Mouse (Mus musculus): ENCODE results near the gene Ctse.
A peak's percentile ranks its signal among the peaks of the same experiment; 100 is the strongest.

Ctse gene

GRCm38 (mm10) chr1:131701391-131701790 is 63.3 kb downstream of the Ctse start:
- no peak for DNase-seq

DNA sequence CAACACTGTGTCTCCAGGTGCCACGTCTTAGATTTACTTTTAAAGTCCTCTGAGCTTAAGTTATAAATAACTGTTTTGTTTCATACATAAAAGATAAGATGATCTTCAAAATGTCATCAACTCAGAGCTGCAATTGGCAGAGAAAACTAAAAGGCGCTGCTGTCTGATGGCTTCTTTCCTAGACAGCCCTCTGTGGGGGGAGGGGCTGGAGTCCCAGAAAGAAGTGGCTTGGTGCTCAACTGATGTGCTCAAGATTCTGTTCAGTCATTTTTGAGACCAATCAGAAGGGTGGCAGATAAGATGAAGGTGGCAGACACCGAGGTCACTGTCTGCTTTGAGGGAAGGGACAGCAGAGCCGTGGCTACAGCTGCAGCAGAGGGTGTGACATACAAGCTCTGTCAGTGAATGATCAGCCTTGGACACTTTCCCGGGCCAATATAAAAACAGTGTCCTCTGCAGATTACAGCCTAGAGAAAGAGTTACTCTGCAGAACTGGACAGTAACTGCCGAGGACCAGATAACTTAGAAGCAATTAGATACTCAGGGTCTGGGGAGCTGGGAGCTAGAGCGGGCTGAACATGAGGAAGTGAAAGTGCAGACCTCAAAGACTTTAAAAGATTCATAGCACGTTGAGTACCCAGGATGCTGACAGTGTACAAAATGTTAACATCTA is 64.1 kb downstream of the Ctse start:
- DNase-seq, result no peak

DNA sequence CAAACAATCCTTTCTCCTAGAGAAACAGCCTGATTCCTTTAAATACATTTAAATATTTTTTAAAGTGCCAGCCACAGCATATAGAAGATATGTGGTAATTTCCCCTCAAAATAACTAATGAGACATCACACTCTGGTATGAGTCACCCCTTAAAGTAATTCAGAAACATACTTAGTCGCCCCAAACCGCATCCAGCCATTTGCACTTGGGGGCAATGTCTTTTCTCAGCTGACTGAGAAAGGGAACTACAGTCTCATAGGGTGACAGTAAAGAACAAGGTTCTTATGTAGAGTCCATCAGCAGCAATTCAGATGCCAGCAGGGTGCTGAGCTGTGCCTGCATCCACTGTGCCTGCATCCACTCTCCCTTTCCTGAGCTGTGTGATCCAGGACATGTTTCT is 65.4 kb downstream of the Ctse start:
- DNase-seq, result no peak

- peak; percentile 71 to 90 for DNase-seq
These were observed 70.2 kb downstream of the Ctse start for GRCm38 (mm10) chr1:131708338-131708737.

DNA sequence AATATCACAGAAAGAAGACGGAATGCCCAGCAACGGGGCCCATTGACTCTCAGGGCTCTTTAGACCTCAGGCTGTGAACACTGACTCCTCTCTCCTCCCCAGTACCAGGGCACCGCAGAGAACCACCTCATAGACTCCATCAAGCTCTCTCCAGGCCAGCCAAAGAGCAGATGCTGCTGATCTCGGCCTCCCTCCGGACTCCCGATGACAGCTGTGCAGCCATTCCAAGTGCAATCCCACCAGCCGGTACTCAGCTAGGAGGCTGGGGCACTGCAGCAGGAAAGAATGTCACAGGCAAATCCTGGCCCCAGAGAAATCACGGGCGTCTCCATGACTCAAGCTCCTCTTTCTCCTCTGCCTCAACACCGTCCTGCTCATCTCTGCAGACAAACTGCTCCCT is 73.4 kb downstream of the Ctse start:
- DNase-seq, result no peak

DNA sequence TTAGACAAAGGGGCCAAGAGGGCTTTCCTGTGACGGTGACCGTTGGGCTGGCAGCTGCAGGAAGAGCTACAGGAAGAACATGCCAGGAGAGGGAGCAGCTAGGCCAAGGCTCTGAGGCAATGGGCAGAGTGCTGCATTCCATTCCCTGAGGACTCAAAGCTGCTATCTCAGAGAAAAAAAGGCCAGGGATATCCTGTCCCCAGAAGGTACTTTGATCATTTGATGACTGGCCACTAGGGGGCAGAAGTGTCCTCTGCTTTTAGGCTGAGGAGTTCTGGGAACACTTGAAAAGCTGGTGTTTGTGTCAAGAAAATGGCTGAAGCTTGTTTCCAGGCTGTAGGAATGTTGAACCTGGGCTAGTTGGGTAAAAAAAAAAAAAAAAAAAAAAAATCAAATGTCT is 74.3 kb downstream of the Ctse start:
- peak; percentile 79 to 92 for DNase-seq

DNA sequence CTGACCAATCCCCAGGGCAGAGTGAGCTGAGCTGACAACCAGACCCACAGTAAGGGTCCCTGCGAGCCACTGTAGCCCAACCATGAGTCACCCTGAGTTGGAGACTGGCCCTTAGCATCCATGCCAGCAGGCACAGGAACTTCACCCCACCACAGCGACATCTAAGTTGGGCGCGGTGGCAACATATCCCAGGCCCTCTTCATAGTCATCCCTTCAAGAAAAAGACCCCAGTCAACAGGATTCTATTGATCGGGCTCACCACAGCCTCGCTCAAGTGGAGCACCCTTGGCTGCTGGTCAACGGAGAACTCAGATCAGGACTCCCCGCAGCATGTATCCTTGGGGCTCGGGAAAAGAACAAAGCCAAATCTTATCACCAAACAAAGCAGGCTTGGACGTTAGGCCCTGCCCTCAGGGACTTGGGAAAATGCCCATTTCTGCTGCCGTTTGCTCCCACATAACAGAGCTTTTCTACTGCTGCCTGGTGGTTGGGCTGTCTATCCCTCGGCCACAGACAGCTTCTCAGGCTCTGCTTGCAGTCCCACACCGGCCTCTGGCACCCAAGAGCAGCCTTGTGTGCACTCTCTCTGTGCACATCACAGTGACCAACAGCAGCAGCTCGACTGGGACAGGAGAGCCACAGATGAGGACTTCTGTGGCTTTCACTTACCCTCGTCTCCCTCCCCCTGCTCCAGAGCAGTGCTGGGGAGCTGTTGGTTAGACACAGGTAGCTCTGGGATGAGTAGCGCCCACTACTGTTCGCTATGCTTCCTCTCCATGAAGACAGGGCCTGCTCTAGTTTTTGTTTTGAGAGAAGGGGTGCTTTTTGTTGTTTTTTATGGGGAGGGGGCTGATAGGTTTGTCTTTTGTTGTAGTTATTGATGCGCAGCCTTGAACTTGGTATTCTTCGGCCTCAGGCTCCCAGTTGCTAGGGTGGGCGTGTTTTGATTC is 76.6 kb downstream of the Ctse start:
- no peak for DNase-seq

DNA sequence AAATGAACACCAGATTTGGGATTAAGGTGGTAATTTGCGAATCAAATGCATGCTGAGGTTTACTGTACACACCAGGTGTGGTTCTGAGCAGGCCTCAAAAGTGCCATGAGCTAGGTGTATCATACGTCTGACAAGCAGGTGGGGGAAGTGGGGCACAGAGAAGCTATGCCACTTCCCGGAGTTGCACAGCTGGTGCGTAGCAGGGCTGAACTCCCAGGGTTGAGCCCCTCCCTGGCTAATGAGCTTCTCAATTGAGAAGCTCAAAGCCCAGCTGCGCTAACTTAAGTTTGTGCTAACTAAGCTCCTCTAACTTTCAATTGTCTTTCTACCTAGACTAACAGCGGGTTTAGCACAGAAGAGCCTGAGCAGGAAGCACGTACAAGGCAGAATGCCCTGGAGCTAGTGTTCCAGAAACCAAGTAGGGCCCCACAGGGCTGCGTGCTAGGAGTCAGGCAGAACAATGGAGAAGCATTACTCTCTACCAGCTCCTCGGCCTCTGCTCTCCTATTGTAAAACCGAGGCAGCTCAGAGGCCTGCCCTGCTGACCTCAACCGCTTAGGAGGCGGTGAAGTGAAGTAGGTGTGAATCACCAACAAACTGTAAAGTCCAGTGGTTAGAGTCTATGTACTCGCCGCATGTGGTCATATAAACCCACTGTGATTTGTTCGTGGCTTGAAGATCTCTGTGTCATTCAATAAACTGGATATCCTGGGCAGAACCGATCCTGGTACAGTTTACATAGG is 81.0 kb downstream of the Ctse start:
- DNase-seq, result no peak

DNA sequence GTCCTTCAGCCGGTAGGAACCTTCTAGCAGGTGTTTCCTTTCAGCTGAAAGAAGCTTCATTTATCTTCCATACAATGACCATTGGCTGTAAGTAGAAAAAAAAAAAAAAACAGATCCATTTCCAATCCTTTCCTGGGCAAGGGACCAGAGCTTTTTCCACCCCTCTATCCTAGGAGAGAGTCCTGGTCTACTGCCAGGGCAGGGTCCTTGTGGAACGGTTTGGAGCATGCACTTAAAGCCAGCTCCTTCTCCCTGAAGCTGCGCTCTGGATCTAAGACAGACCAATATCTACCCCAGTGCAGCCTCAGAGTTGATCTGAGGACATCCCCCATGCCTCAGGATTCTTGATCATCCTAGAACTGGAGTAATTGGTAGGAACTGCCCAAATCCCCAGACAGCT is 83.9 kb downstream of the Ctse start:
- DNase-seq, result no peak

DNA sequence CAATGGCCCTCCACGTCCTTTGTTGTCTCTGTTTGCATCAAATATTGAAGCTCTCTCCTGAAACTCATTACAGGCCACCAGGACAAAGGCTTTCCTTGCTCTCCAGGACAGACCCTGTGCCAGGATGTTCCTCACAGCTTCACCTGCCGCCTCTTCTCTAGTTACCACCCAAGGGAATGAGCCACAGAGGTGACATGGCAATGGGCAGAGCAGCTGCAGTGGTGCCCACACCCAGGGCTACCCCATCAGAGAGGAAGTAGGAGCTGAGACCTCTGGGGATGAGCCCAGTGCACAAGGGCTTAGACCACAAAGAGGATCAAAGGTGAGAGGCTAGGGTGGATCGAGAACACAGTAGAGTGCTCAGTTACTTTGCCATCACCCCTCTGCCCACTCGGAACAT is 85.4 kb downstream of the Ctse start:
- no peak for DNase-seq
